Mouse (Mus musculus) hindbrain, embryonic 15.5 days (tissue): Measurements from ENCODE around the gene D10Jhu81e. TPM values are rescaled to one million over a fixed set of nuclear protein-coding genes. Genes with fewer than 3 reads are reported as not detected.

Experiments
- ATAC-seq: fragments of 200-750 bp; cut with Nextera tagmentation; 2 replicates; pipeline ENCODE4 v1.8.0; 2017; ENCODE audit warnings: low read depth, moderate number of reproducible peaks, moderate TSS enrichment; ENCODE audit not compliant: low FRiP score
- H3K27ac ChIP-seq: fragments of 300-500 bp; sonication (generic); replicated peaks from 2 replicates; pipeline ENCODE4 v1.5.1; 2015; ENCODE audit warnings: mild to moderate bottlenecking, inconsistent platforms
- H3K27me3 ChIP-seq: fragments of 300-500 bp; sonication (generic); 2 replicates; pipeline ENCODE4 v1.6.1; 2015; ENCODE audit warnings: control low read depth, inconsistent platforms
- H3K36me3 ChIP-seq: fragments of 300-500 bp; sonication (generic); 2 replicates; pipeline ENCODE4 v1.6.1; 2015; ENCODE audit warnings: control low read depth, inconsistent platforms
- H3K4me1 ChIP-seq: fragments of 300-500 bp; sonication (generic); replicated peaks from 2 replicates; pipeline ENCODE4 v1.6.1; 2015; ENCODE audit warnings: control low read depth, inconsistent platforms
- H3K4me2 ChIP-seq: fragments of 300-500 bp; sonication (generic); 2 replicates; pipeline ENCODE4 v1.6.1; 2015; ENCODE audit warnings: moderate library complexity, mild to moderate bottlenecking, inconsistent platforms
- H3K4me3 ChIP-seq: fragments of 300-500 bp; sonication (generic); 2 replicates; pipeline ENCODE4 v1.5.1; 2015; ENCODE audit warnings: mild to moderate bottlenecking, inconsistent platforms
- H3K9ac ChIP-seq: fragments of 300-500 bp; sonication (generic); 2 replicates; pipeline ENCODE4 v1.6.1; 2015; ENCODE audit warnings: inconsistent platforms
- H3K9me3 ChIP-seq: fragments of 300-500 bp; sonication (generic); 2 replicates; pipeline ENCODE4 v1.6.1; 2016; ENCODE audit warnings: control low read depth, inconsistent platforms
- WGBS: fragments of 180-500 bp; shearing (Covaris S2); methylation state at CpG from one replicate; pipeline ENCODE4 v1.1.7; 2015; 5-methylcytosine and 5-hydroxymethylcytosine counted together
- polyA plus RNA-seq: library from polyadenylated mRNA; unstranded; fragments of >200 nt; fragmentation: Nextera tagmentation; extraction: Ambion mirVana; gene quantifications from 2 replicates; pipeline ENCODE4 v1.2.1, GENCODE M21; 2015

Gene D10Jhu81e
- polyA plus RNA-seq, 1 experiment from 2014 or later: 27.7 TPM

- 100% methylated on average over 1 of the region's 1 CpGs for WGBS
- Histone ChIP-seq H3K4me1 (peaks cover 1% of the 10 kb centered on the region), H3K36me3 (no peaks in the 10 kb centered on the region), H3K4me3 (no peak overlapping the region), H3K4me2 (no peak overlapping the region), H3K9me3 (no peaks in the 10 kb centered on the region), H3K27me3 (no peaks in the 10 kb centered on the region), H3K9ac (no peak overlapping the region), H3K27ac (no peak overlapping the region)
- no peak for ATAC-seq
Observed at GRCm38 (mm10) chr10:78140251-78140600, 29.4 kb downstream of the D10Jhu81e start.

GRCm38 (mm10) chr10:78139572-78140250 lies 29.9 kb downstream of the D10Jhu81e start:
- Histone ChIP-seq H3K4me3 (no peak overlapping the region), H3K27ac (no peak overlapping the region; the same call in 1 of the 2 replicates), H3K9me3 (no peaks in the 10 kb centered on the region), H3K27me3 (no peaks in the 10 kb centered on the region), H3K36me3 (no peaks in the 10 kb centered on the region), H3K9ac (no peak overlapping the region), H3K4me2 (no peak overlapping the region), H3K4me1 (peaks cover 5% of the 10 kb centered on the region)
- 74% methylated on average over 11 of the region's 11 CpGs for WGBS
- no peak for ATAC-seq

- H3K27me3 ChIP-seq: no peaks in the 10 kb centered on the region
- no peak overlapping the region for H3K9ac ChIP-seq
- H3K4me3 ChIP-seq: no peak overlapping the region
- H3K9me3 ChIP-seq: no peaks in the 10 kb centered on the region
- H3K4me2 ChIP-seq: no peak overlapping the region
- no peaks in the 10 kb centered on the region for H3K36me3 ChIP-seq
- peak; percentile 38; the same call in 1 of the 2 replicates for ATAC-seq
- 60% methylated on average over 14 of the region's 14 CpGs for WGBS
- peak overlapping the region; percentile 38; the same call in 1 of the 2 replicates for H3K27ac ChIP-seq
- H3K4me1 ChIP-seq: peaks cover 5% of the 10 kb centered on the region
Observed at GRCm38 (mm10) chr10:78138812-78139523, 30.6 kb downstream of the D10Jhu81e start.

DNA sequence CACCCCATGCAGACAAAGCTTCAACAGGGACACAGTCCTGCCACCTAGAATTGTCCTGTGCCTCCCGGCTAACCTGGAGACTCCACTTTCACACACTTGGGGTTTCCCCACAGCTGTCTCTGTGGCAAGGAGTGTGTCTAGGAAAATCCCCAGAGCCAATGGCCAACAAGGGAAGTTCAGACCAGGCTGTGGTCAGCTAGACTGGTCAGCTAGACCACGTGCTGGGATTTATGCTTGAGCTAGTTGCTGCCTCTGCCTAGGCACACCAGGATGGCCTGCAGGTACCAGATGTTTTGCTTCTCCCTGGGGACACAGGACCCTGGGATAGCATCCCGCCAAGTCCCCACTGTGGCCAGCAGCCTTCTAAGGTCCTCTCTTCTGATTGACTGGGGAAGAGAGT lies 32.4 kb downstream of the D10Jhu81e start:
- no peak overlapping the region for H3K27ac ChIP-seq
- no peaks in the 10 kb centered on the region for H3K36me3 ChIP-seq
- ATAC-seq: no peak
- no peak overlapping the region for H3K4me2 ChIP-seq
- H3K9ac ChIP-seq: no peak overlapping the region
- H3K4me1 ChIP-seq: peaks cover 5% of the 10 kb centered on the region
- 90% methylated on average over 3 of the region's 3 CpGs for WGBS
- H3K4me3 ChIP-seq: no peak overlapping the region
- H3K27me3 ChIP-seq: no peaks in the 10 kb centered on the region
- no peaks in the 10 kb centered on the region for H3K9me3 ChIP-seq

- no peak for ATAC-seq
Observed at GRCm38 (mm10) chr10:78135947-78136346, 33.6 kb downstream of the D10Jhu81e start.

DNA sequence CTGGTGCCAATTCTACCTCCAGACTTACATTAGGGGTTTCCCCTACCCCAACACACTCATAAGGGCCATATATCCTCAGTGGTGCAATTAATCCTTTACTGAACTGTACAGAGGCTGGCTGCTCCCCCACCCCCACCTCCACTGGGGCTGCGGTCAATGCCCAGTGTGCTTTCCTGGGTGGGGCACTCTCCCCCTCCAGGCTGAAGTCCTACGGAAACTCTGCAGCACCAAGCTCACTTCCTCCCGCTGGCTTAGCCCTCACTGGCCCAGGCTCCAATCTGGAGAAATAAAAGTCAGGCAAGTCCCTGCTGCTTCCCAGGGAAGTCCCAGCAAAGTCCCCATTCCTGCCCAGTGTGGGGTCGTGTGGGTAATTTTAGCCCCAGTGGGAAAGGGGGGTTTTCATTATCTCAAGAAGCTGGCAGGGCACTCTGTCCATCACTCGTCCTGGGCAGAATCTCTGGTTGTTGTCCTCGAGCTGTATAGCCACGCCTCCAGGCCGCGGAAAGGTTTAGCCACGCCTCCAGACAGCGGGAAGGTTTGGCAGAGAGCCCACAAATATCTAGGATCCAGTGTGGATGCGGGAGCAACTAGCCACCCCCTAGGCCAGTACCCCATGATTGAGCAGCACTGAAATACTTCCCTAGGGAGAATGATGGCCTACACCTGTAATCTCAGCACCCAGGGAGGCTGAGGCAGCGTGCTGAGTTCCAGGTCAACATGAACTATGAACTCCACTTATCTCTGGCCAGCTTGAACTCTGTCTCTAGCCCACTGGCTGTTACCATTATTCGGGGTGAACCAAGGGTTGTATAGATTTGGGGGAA lies 34.4 kb downstream of the D10Jhu81e start:
- H3K27me3 ChIP-seq: no peaks in the 10 kb centered on the region
- H3K9ac ChIP-seq: no peak overlapping the region
- no peaks in the 10 kb centered on the region for H3K9me3 ChIP-seq
- H3K36me3 ChIP-seq: no peaks in the 10 kb centered on the region
- peak overlapping the region; percentile 29; the same call in 1 of the 2 replicates for H3K4me2 ChIP-seq
- peaks cover 5% of the 10 kb centered on the region for H3K4me1 ChIP-seq
- no peak overlapping the region for H3K27ac ChIP-seq
- H3K4me3 ChIP-seq: no peak overlapping the region
- 0 out of 2 replicates have a peak, but pooled peaks have one; percentile 33 for ATAC-seq
- WGBS: 16% methylated on average over 14 of the region's 14 CpGs

More at GRCm38 (mm10) chr10:78135947-78136346, 33.6 kb downstream of the D10Jhu81e start:
- Histone ChIP-seq H3K4me2 (no peak overlapping the region), H3K4me3 (no peak overlapping the region), H3K9ac (no peak overlapping the region), H3K36me3 (no peaks in the 10 kb centered on the region), H3K9me3 (no peaks in the 10 kb centered on the region), H3K27me3 (no peaks in the 10 kb centered on the region), H3K27ac (no peak overlapping the region), H3K4me1 (peaks cover 5% of the 10 kb centered on the region)
- 86% methylated on average over 5 of the region's 5 CpGs for WGBS

DNA sequence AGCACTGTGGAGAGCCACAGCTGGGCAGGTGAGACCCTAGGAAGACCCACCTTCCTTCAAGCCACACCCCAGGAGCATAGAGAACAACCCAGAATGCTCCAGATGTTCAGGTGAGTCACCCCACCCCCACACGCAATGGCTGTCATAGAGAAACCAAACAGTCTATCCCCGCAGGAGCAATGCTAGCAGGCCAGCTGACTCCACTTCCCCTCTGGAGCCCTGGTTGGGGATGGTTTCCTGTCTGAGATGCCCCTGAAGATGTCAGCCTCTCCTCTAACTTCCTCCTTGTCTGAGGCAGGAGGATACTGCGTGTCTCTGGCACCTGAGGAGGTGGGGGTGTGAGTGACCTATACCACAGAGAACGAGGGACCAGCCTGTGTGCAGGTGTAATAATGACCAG lies 35.2 kb downstream of the D10Jhu81e start:
- 85% methylated on average over 4 of the region's 4 CpGs for WGBS
- ATAC-seq: no peak
- no peak overlapping the region for H3K9ac ChIP-seq

GRCm38 (mm10) chr10:78129998-78130397 lies 39.6 kb downstream of the D10Jhu81e start:
- no peak for ATAC-seq

More for the DNA sequence above, 35.2 kb downstream of the D10Jhu81e start:
- no peak overlapping the region for H3K27ac ChIP-seq
- H3K4me3 ChIP-seq: no peak overlapping the region
- H3K27me3 ChIP-seq: no peaks in the 10 kb centered on the region
- no peak overlapping the region for H3K4me2 ChIP-seq
- no peaks in the 10 kb centered on the region for H3K9me3 ChIP-seq
- H3K4me1 ChIP-seq: peaks cover 6% of the 10 kb centered on the region
- no peaks in the 10 kb centered on the region for H3K36me3 ChIP-seq

DNA sequence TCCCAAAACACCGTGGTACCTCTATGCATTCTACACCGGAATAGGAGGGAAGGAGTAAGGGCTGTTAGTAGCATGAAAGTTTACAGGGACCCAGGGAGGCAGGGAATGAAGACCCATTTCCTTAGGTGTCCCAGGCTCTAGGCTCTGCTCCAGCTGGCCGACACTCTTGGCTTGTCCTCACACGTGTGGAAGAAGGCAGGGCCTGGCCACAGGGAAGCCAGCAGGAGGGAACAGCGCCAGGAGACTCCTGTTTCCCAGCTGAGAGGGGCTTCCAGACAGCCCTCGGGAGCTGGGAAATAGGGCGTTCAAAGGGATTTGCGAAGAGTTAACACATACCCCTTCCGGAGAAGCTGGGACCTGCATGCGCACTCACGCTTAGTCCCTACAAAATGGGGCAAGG lies 40.2 kb downstream of the D10Jhu81e start:
- H3K4me1 ChIP-seq: peaks cover 5% of the 10 kb centered on the region; the same call in 1 of the 2 replicates
- H3K27me3 ChIP-seq: no peaks in the 10 kb centered on the region
- H3K9me3 ChIP-seq: no peaks in the 10 kb centered on the region
- no peak overlapping the region for H3K4me2 ChIP-seq
- WGBS: 54% methylated on average over 11 of the region's 11 CpGs
- H3K9ac ChIP-seq: no peak overlapping the region
- no peak overlapping the region for H3K4me3 ChIP-seq
- H3K36me3 ChIP-seq: no peaks in the 10 kb centered on the region
- H3K27ac ChIP-seq: no peak overlapping the region
- no peak for ATAC-seq

More at GRCm38 (mm10) chr10:78129998-78130397, 39.6 kb downstream of the D10Jhu81e start:
- H3K27ac ChIP-seq: no peak overlapping the region
- no peak overlapping the region for H3K9ac ChIP-seq
- H3K4me1 ChIP-seq: peaks cover 6% of the 10 kb centered on the region
- no peak overlapping the region for H3K4me3 ChIP-seq
- no peak overlapping the region for H3K4me2 ChIP-seq
- H3K27me3 ChIP-seq: no peaks in the 10 kb centered on the region
- 77% methylated on average over 4 of the region's 4 CpGs for WGBS
- H3K9me3 ChIP-seq: no peaks in the 10 kb centered on the region
- no peaks in the 10 kb centered on the region for H3K36me3 ChIP-seq

DNA sequence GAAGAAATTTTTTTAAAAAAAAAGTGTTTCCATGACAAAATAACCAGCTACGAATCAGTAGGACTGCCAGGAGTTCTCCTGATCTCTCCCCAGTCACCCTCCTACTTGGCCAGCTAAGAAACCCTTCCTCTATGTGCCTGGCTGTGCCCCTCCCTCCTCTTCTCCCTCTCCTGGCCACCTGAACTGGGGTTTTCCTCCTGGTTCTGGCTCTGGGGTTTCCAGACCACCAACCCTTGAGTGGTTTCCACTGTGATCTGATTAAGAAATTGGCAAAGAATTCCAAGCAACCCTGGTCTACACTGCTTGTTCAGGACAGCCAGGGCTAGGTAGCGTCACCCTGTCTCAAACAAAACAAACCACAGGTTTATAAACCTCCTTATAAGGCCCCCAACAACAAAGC lies 40.9 kb downstream of the D10Jhu81e start:
- Histone ChIP-seq H3K9me3 (no peaks in the 10 kb centered on the region), H3K4me2 (no peak overlapping the region), H3K27ac (no peak overlapping the region), H3K4me1 (peaks cover 5% of the 10 kb centered on the region; the same call in 1 of the 2 replicates), H3K27me3 (no peaks in the 10 kb centered on the region), H3K4me3 (no peak overlapping the region), H3K36me3 (no peaks in the 10 kb centered on the region), H3K9ac (no peak overlapping the region)
- 72% methylated on average over 2 of the region's 2 CpGs for WGBS
- ATAC-seq: no peak

DNA sequence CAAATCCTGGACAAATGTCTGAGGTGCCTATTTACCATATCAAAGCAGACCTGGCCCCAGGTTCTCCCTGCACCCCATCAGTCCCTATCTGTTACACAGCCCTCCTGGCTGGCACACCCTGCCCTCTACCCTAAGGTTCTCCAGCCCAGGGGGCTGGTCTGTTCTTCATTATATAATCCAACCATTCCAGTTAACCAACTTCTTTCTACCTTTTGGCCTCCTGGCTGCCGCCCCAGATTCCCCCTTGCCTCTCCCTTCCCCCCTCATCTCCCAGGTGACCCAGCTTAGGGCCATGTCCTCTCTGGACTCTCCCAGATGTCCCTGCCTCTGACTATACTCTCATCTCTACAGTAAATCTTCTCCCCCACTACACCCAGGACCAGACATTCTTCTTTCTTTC lies 41.7 kb downstream of the D10Jhu81e start:
- no peak overlapping the region for H3K4me3 ChIP-seq

More for the DNA sequence above, 41.7 kb downstream of the D10Jhu81e start:
- no peak for ATAC-seq
- no peak overlapping the region for H3K27ac ChIP-seq
- no peak overlapping the region for H3K4me2 ChIP-seq
- H3K4me1 ChIP-seq: peaks cover 5% of the 10 kb centered on the region; the same call in 1 of the 2 replicates
- no peaks in the 10 kb centered on the region for H3K9me3 ChIP-seq
- 79% methylated on average over 1 of the region's 1 CpGs for WGBS
- no peaks in the 10 kb centered on the region for H3K27me3 ChIP-seq
- no peak overlapping the region for H3K9ac ChIP-seq
- H3K36me3 ChIP-seq: no peaks in the 10 kb centered on the region
